Mouse (Mus musculus) olfactory bulb, adult 2 months (tissue): ENCODE measurements around the gene Olfr1097.

Experiments used
- CTCF ChIP-seq: fragments of 200-500 bp; IDR thresholded peaks from 2 replicates; pipeline ENCODE4 v1.5.1; 2012; ENCODE audit warnings: low read depth, mild to moderate bottlenecking, low read length, moderate library complexity; ENCODE audit not compliant: insufficient read depth
- POLR2A ChIP-seq: fragments of 200-500 bp; IDR thresholded peaks from 2 replicates; pipeline ENCODE4 v1.6.1; 2012; ENCODE audit warnings: mild to moderate bottlenecking, low read depth, low read length, moderate library complexity; ENCODE audit not compliant: insufficient read depth

DNA sequence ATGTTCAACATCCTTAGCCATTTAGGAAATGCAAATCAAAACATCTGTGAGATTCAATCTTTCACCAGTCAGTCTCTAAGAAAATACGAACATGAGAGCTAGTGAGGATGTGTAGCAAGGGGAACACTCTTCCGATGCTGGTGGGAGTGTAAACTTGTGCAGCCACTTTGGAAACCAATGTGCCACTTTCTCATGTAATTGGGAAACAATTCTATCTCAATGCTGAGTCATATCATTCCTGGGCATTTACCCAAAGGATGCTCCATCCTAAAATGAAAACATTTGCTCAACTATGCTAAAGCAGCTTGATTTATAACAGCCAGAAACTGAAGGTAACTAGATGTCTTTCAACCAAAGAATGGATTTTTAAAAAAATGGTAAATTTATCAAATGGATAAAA is 13.6 kb upstream of the Olfr1097 start:
- TF ChIP-seq POLR2A (no peak), CTCF (no peak)
